Mouse (Mus musculus) spleen, adult 2 months (tissue): ENCODE data around the gene Slc5a4b. TPM values are rescaled to one million over a fixed set of nuclear protein-coding genes. Genes with fewer than 3 reads are reported as not detected.

Experiments
- DNase-seq, 2 experiments: peaks; one replicate each; pipeline versions ENCODE4 v3.0.0 to v3.0.0-alpha.2; 2012 to 2021; ENCODE audit warnings: low spot score in 2 of 2, low read depth in 1 of 2
- H3K27ac ChIP-seq: fragments of 200-500 bp; 2 replicates; pipeline ENCODE4 v1.5.1; 2012; ENCODE audit warnings: low read length, inconsistent platforms; ENCODE audit not compliant: insufficient read depth
- H3K27me3 ChIP-seq: fragments of 200-500 bp; 2 replicates; pipeline ENCODE4 v1.6.1; 2012; ENCODE audit warnings: mild to moderate bottlenecking, moderate library complexity, low read length, inconsistent platforms; ENCODE audit not compliant: control insufficient read depth, insufficient read depth
- H3K36me3 ChIP-seq: fragments of 200-500 bp; 2 replicates; pipeline ENCODE4 v1.6.1; 2012; ENCODE audit warnings: mild to moderate bottlenecking, low read length, inconsistent platforms; ENCODE audit not compliant: control insufficient read depth, insufficient read depth
- H3K4me1 ChIP-seq: fragments of 200-500 bp; 2 replicates; pipeline ENCODE4 v1.6.1; 2011; ENCODE audit warnings: inconsistent platforms; ENCODE audit not compliant: control insufficient read depth, insufficient read depth, insufficient read length
- H3K4me3 ChIP-seq: fragments of 200-500 bp; 2 replicates; pipeline ENCODE4 v1.5.1; 2011; ENCODE audit warnings: mild to moderate bottlenecking, inconsistent platforms; ENCODE audit not compliant: insufficient read depth, insufficient read length; ENCODE audit errors: extremely low read depth
- CTCF ChIP-seq: fragments of 200-500 bp; IDR thresholded peaks from 2 replicates; pipeline ENCODE4 v1.5.1; 2011; ENCODE audit warnings: mild to moderate bottlenecking, inconsistent platforms; ENCODE audit not compliant: insufficient read depth, insufficient read length, insufficient replicate concordance; ENCODE audit errors: extremely low read depth
- POLR2A ChIP-seq: fragments of 200-500 bp; IDR thresholded peaks from 2 replicates; pipeline ENCODE4 v1.6.1; 2011; ENCODE audit warnings: low read depth, low read length, inconsistent platforms
- WGBS: fragments of 180-500 bp; shearing (Covaris S2); methylation state at CpG from one replicate; pipeline ENCODE4 v1.1.7; 2018; 5-methylcytosine and 5-hydroxymethylcytosine counted together
- polyA plus RNA-seq: library from polyadenylated mRNA; depleted of rRNA; stranded (reverse); fragments of >200 nt; gene quantifications from 2 replicates; pipeline ENCODE4 v1.2.3, GENCODE M21; 2012

Slc5a4b gene
- polyA plus RNA-seq, 1 experiment, result not detected

GRCm38 (mm10) chr10:76045343-76045742 lies 65.4 kb downstream of the Slc5a4b start:
- TF ChIP-seq POLR2A, result no peak
- Histone ChIP-seq H3K4me1 (no peaks in the 10 kb centered on the region), H3K27me3 (no peaks in the 10 kb centered on the region), H3K4me3 (no peak overlapping the region), H3K27ac (no peak overlapping the region), H3K36me3 (peaks cover 7% of the 10 kb centered on the region; the same call in 1 of the 2 replicates)
- no peak for DNase-seq
- WGBS, result 68% methylated on average over 5 of the region's 5 CpGs

GRCm38 (mm10) chr10:76036962-76037361 lies 73.8 kb downstream of the Slc5a4b start:
- no peak for DNase-seq
- Histone ChIP-seq H3K4me1 (peaks cover 6% of the 10 kb centered on the region; the same call in 1 of the 2 replicates), H3K27me3 (no peaks in the 10 kb centered on the region), H3K27ac (no peak overlapping the region), H3K36me3 (peaks cover 23% of the 10 kb centered on the region), H3K4me3 (no peak overlapping the region)
- WGBS, result 90% methylated on average over 5 of the region's 5 CpGs
- TF ChIP-seq CTCF, result no peak
- TF ChIP-seq POLR2A, result no peak

- peaks cover 20% of the 10 kb centered on the region for H3K36me3 ChIP-seq
- TF ChIP-seq POLR2A, result no peak
- no peak for TF ChIP-seq CTCF
These were observed 75.5 kb downstream of the Slc5a4b start for GRCm38 (mm10) chr10:76035277-76035676.

GRCm38 (mm10) chr10:76034001-76034600 lies 76.7 kb downstream of the Slc5a4b start:
- TF ChIP-seq POLR2A (no peak), CTCF (no peak)
- H3K4me3 ChIP-seq, result no peak overlapping the region
- WGBS, result 54% methylated on average over 8 of the region's 8 CpGs

More at GRCm38 (mm10) chr10:76035277-76035676, 75.5 kb downstream of the Slc5a4b start:
- no peak for DNase-seq
- Histone ChIP-seq H3K27me3 (no peaks in the 10 kb centered on the region), H3K4me1 (peaks cover 6% of the 10 kb centered on the region; the same call in 1 of the 2 replicates), H3K4me3 (no peak overlapping the region), H3K27ac (no peak overlapping the region)

GRCm38 (mm10) chr10:76033119-76033455 lies 77.7 kb downstream of the Slc5a4b start:
- TF ChIP-seq CTCF, result no peak
- H3K4me1 ChIP-seq, result peaks cover 6% of the 10 kb centered on the region; the same call in 1 of the 2 replicates
- no peak for DNase-seq
- peak overlapping the region; percentile 94 for H3K4me3 ChIP-seq
- 21% methylated on average over 7 of the region's 7 CpGs for WGBS
- peaks cover 2% of the 10 kb centered on the region; the same call in 1 of the 2 replicates for H3K36me3 ChIP-seq
- H3K27me3 ChIP-seq, result no peaks in the 10 kb centered on the region
- peak overlapping the region; percentile 69; the same call in 1 of the 2 replicates for H3K27ac ChIP-seq

More at GRCm38 (mm10) chr10:76034001-76034600, 76.7 kb downstream of the Slc5a4b start:
- Histone ChIP-seq H3K27me3 (no peaks in the 10 kb centered on the region), H3K27ac (no peak overlapping the region), H3K4me1 (peaks cover 6% of the 10 kb centered on the region; the same call in 1 of the 2 replicates), H3K36me3 (peaks cover 10% of the 10 kb centered on the region)
- DNase-seq, result no peak

GRCm38 (mm10) chr10:76032402-76033118 lies 78.2 kb downstream of the Slc5a4b start, which contains the start of gene Zfp280b:
Gene Zfp280b (plus strand): TSS chr10:76032650.
- Histone ChIP-seq H3K27me3 (no peaks in the 10 kb centered on the region), H3K27ac (peak within 1 kb of the TSS; percentile 69), H3K4me3 (peak within 1 kb of the TSS; percentile 94), H3K36me3 (peaks cover 2% of the 10 kb centered on the region; the same call in 1 of the 2 replicates), H3K4me1 (peaks cover 6% of the 10 kb centered on the region; the same call in 1 of the 2 replicates)
- peak; percentile 8; the same call in 1 of the 2 replicates for TF ChIP-seq POLR2A
- peak; percentile 79 for TF ChIP-seq CTCF
- peak; percentile 74 to 93 for DNase-seq
- under 1% methylated on average over 54 of the region's 58 CpGs for WGBS
